Mouse (Mus musculus): ENCODE results near the gene Olfr64. TPM values are rescaled to one million over a fixed set of nuclear protein-coding genes. Genes with fewer than 3 reads are reported as not detected.

Gene Olfr64
- polyA plus RNA-seq, 1 experiment from 2014 or later: not detected

GRCm38 (mm10) chr7:103853090-103853489 lies 41.2 kb downstream of the Olfr64 start, which contains the start of gene Hbb-y:
Hbb-y (minus strand) TSS chr7:103853216.
- Histone ChIP-seq H3K9ac (ENCODE audit: low read length) (no peak within 1 kb of the TSS), H3K27me3 (ENCODE audit: control insufficient read depth, insufficient read depth, low read length) (no peaks in the 10 kb centered on the region), H3K36me3 (ENCODE audit: control insufficient read depth, insufficient read depth, low read length) (no peaks in the 10 kb centered on the region), H3K4me3 (ENCODE audit: low read depth, low read length) (no peak within 1 kb of the TSS), H3K4me1 (ENCODE audit: control insufficient read depth, insufficient read depth, low read length) (no peaks in the 10 kb centered on the region), H3K27ac (replicated peaks; ENCODE audit: low read depth, low read length) (no peak within 1 kb of the TSS), H3K4me2 (ENCODE audit: low read depth, severe bottlenecking) (no peak within 1 kb of the TSS), H3K9me3 (ENCODE audit: control insufficient read depth, low read length) (no peaks in the 10 kb centered on the region)
- ATAC-seq (ENCODE audit: insufficient number of reproducible peaks, low FRiP score, low TSS enrichment, low read depth) (no peak), DNase-seq (ENCODE audit: low spot score) (no peak)
- 74% methylated on average over 2 of the region's 2 CpGs for WGBS

GRCm38 (mm10) chr7:103844525-103845325 lies 49.6 kb downstream of the Olfr64 start:
- no peak overlapping the region for H3K4me2 ChIP-seq (ENCODE audit: low read depth, severe bottlenecking)
- no peaks in the 10 kb centered on the region for H3K36me3 ChIP-seq (ENCODE audit: control insufficient read depth, insufficient read depth, low read length)
- no peak for ATAC-seq (ENCODE audit: insufficient number of reproducible peaks, low FRiP score, low TSS enrichment, low read depth)
- H3K9me3 ChIP-seq (ENCODE audit: control insufficient read depth, low read length): no peaks in the 10 kb centered on the region
- H3K4me3 ChIP-seq (ENCODE audit: low read depth, low read length): no peak overlapping the region
- H3K27ac ChIP-seq (replicated peaks; ENCODE audit: low read depth, low read length): no peak overlapping the region
- no peaks in the 10 kb centered on the region for H3K27me3 ChIP-seq (ENCODE audit: control insufficient read depth, insufficient read depth, low read length)
- H3K4me1 ChIP-seq (ENCODE audit: control insufficient read depth, insufficient read depth, low read length): no peaks in the 10 kb centered on the region
- H3K9ac ChIP-seq (ENCODE audit: low read length): no peak overlapping the region
- DNase-seq (ENCODE audit: low spot score): no peak
- 31% methylated on average over 1 of the region's 2 CpGs for WGBS

DNA sequence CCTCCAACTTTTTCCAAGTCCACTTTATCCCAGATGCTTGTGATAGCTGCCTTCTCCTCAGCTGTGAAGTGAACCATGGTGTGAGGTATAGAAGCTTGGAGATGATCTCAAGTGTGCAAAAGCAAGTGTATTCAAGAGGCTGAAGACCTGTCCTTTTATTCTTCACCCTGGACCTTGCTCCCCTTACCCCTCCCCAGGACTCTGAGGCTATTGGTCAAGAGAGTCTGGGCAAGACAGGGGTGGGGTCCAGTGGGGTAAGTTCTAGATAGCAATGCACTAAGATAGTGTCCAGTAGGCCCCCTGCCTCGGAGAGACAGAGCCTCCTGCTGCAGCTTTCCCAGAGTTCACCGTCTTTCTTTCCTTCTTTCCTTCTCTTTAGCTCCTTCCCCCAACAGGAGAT lies 51.3 kb downstream of the Olfr64 start, which contains the start of gene Hbb-bh1:
TSS of gene Hbb-bh1 (minus strand) at position 131 of the 400 bp plus-strand sequence.
- H3K36me3 ChIP-seq (ENCODE audit: control insufficient read depth, insufficient read depth, low read length): no peaks in the 10 kb centered on the region
- no peak within 1 kb of the TSS for H3K27ac ChIP-seq (replicated peaks; ENCODE audit: low read depth, low read length)
- no peak for ATAC-seq (ENCODE audit: insufficient number of reproducible peaks, low FRiP score, low TSS enrichment, low read depth)
- 88% methylated on average over 2 of the region's 2 CpGs for WGBS
- no peak within 1 kb of the TSS for H3K4me3 ChIP-seq (ENCODE audit: low read depth, low read length)
- DNase-seq (ENCODE audit: low spot score): no peak
- H3K4me1 ChIP-seq (ENCODE audit: control insufficient read depth, insufficient read depth, low read length): no peaks in the 10 kb centered on the region
- no peaks in the 10 kb centered on the region for H3K9me3 ChIP-seq (ENCODE audit: control insufficient read depth, low read length)
- H3K4me2 ChIP-seq (ENCODE audit: low read depth, severe bottlenecking): no peak within 1 kb of the TSS
- no peaks in the 10 kb centered on the region for H3K27me3 ChIP-seq (ENCODE audit: control insufficient read depth, insufficient read depth, low read length)
- no peak within 1 kb of the TSS for H3K9ac ChIP-seq (ENCODE audit: low read length)

GRCm38 (mm10) chr7:103840268-103840667 lies 54.0 kb downstream of the Olfr64 start, which contains the start of gene Hbb-bh2:
Hbb-bh2 (minus strand) TSS chr7:103840520.
- Histone ChIP-seq H3K4me1 (ENCODE audit: control insufficient read depth, insufficient read depth, low read length) (no peaks in the 10 kb centered on the region), H3K9ac (ENCODE audit: low read length) (no peak within 1 kb of the TSS), H3K4me3 (ENCODE audit: low read depth, low read length) (no peak within 1 kb of the TSS), H3K27ac (replicated peaks; ENCODE audit: low read depth, low read length) (no peak within 1 kb of the TSS), H3K4me2 (ENCODE audit: low read depth, severe bottlenecking) (no peak within 1 kb of the TSS), H3K36me3 (ENCODE audit: control insufficient read depth, insufficient read depth, low read length) (no peaks in the 10 kb centered on the region), H3K27me3 (ENCODE audit: control insufficient read depth, insufficient read depth, low read length) (no peaks in the 10 kb centered on the region), H3K9me3 (ENCODE audit: control insufficient read depth, low read length) (no peaks in the 10 kb centered on the region)
- no peak for ATAC-seq (ENCODE audit: insufficient number of reproducible peaks, low FRiP score, low TSS enrichment, low read depth)
- DNase-seq (ENCODE audit: low spot score): no peak
- WGBS: 76% methylated on average over 3 of the region's 3 CpGs

Other genes with a start within 250 kb of the Olfr64 start
- gene Olfr623, start 230.8 kb downstream of the Olfr64 start, polyA plus RNA-seq (2014; fragmentation: Nextera tagmentation; extraction: Ambion mirVana): not detected in 2 replicates
- 0.08 and 0.10 TPM in 2 replicates for gene Olfr624, start 223.3 kb downstream of the Olfr64 start, polyA plus RNA-seq (2014; fragmentation: Nextera tagmentation; extraction: Ambion mirVana)
- gene Olfr625-ps1, start 211.8 kb downstream of the Olfr64 start, polyA plus RNA-seq (2014; fragmentation: Nextera tagmentation; extraction: Ambion mirVana): not detected in 2 replicates
- not detected in 2 replicates for gene Olfr243, start 179.8 kb downstream of the Olfr64 start, polyA plus RNA-seq (2014; fragmentation: Nextera tagmentation; extraction: Ambion mirVana)
- gene Olfr628, start 164.1 kb downstream of the Olfr64 start, polyA plus RNA-seq (2014; fragmentation: Nextera tagmentation; extraction: Ambion mirVana): not detected in 2 replicates
- gene Olfr629, start 149.5 kb downstream of the Olfr64 start, polyA plus RNA-seq (2014; fragmentation: Nextera tagmentation; extraction: Ambion mirVana): not detected in 2 replicates
- gene Olfr630, start 137.2 kb downstream of the Olfr64 start, polyA plus RNA-seq (2014; fragmentation: Nextera tagmentation; extraction: Ambion mirVana): not detected in 2 replicates
- gene Olfr69, start 122.9 kb downstream of the Olfr64 start, polyA plus RNA-seq (2014; fragmentation: Nextera tagmentation; extraction: Ambion mirVana): not detected in 2 replicates
- gene Olfr68, start 114.8 kb downstream of the Olfr64 start, polyA plus RNA-seq (2014; fragmentation: Nextera tagmentation; extraction: Ambion mirVana): not detected in 2 replicates
- not detected in 2 replicates for gene Olfr67, start 102.7 kb downstream of the Olfr64 start, polyA plus RNA-seq (2014; fragmentation: Nextera tagmentation; extraction: Ambion mirVana)
- gene Hbb-bt, start 80.5 kb downstream of the Olfr64 start, polyA plus RNA-seq (2014; fragmentation: Nextera tagmentation; extraction: Ambion mirVana): 518 and 565 TPM in 2 replicates
- gene Hbb-bs, start 66.4 kb downstream of the Olfr64 start, polyA plus RNA-seq (2014; fragmentation: Nextera tagmentation; extraction: Ambion mirVana): 156 and 207 TPM in 2 replicates
- not detected in 2 replicates for gene Hbb-bh2, start 54.0 kb downstream of the Olfr64 start, polyA plus RNA-seq (2014; fragmentation: Nextera tagmentation; extraction: Ambion mirVana)
- 1,749 and 1,831 TPM in 2 replicates for gene Hbb-bh1, start 51.3 kb downstream of the Olfr64 start, polyA plus RNA-seq (2014; fragmentation: Nextera tagmentation; extraction: Ambion mirVana)
- gene Hbb-y, start 41.3 kb downstream of the Olfr64 start, polyA plus RNA-seq (2014; fragmentation: Nextera tagmentation; extraction: Ambion mirVana): 7,439 and 7,962 TPM in 2 replicates
- not detected in 2 replicates for gene Olfr66, start 8.2 kb downstream of the Olfr64 start, polyA plus RNA-seq (2014; fragmentation: Nextera tagmentation; extraction: Ambion mirVana)
- not detected in 2 replicates for gene Olfr65, start 9.0 kb upstream of the Olfr64 start, polyA plus RNA-seq (2014; fragmentation: Nextera tagmentation; extraction: Ambion mirVana)
- not detected in 2 replicates for gene Olfr631, start 34.3 kb upstream of the Olfr64 start, polyA plus RNA-seq (2014; fragmentation: Nextera tagmentation; extraction: Ambion mirVana)
- gene Olfr632, start 39.9 kb upstream of the Olfr64 start, polyA plus RNA-seq (2014; fragmentation: Nextera tagmentation; extraction: Ambion mirVana): not detected in 2 replicates
- gene Olfr633, start 50.0 kb upstream of the Olfr64 start, polyA plus RNA-seq (2014; fragmentation: Nextera tagmentation; extraction: Ambion mirVana): not detected in 2 replicates
- not detected in 2 replicates for gene Olfr635, start 76.7 kb upstream of the Olfr64 start, polyA plus RNA-seq (2014; fragmentation: Nextera tagmentation; extraction: Ambion mirVana)
- gene Olfr638, start 104.3 kb upstream of the Olfr64 start, polyA plus RNA-seq (2014; fragmentation: Nextera tagmentation; extraction: Ambion mirVana): not detected in 2 replicates
- not detected in 2 replicates for gene Olfr639, start 122.8 kb upstream of the Olfr64 start, polyA plus RNA-seq (2014; fragmentation: Nextera tagmentation; extraction: Ambion mirVana)
- gene Olfr640, start 131.1 kb upstream of the Olfr64 start, polyA plus RNA-seq (2014; fragmentation: Nextera tagmentation; extraction: Ambion mirVana): not detected in 2 replicates
- gene Olfr641, start 141.0 kb upstream of the Olfr64 start, polyA plus RNA-seq (2014; fragmentation: Nextera tagmentation; extraction: Ambion mirVana): not detected in 2 replicates
- gene Olfr642, start 158.2 kb upstream of the Olfr64 start, polyA plus RNA-seq (2014; fragmentation: Nextera tagmentation; extraction: Ambion mirVana): not detected in 2 replicates
- not detected in 2 replicates for gene 4930516K23Rik, start 167.0 kb upstream of the Olfr64 start, polyA plus RNA-seq (2014; fragmentation: Nextera tagmentation; extraction: Ambion mirVana)
- not detected in 2 replicates for gene Olfr644, start 177.4 kb upstream of the Olfr64 start, polyA plus RNA-seq (2014; fragmentation: Nextera tagmentation; extraction: Ambion mirVana)
- gene Olfr645, start 191.0 kb upstream of the Olfr64 start, polyA plus RNA-seq (2014; fragmentation: Nextera tagmentation; extraction: Ambion mirVana): not detected in 2 replicates
- gene Olfr646, start 210.4 kb upstream of the Olfr64 start, polyA plus RNA-seq (2014; fragmentation: Nextera tagmentation; extraction: Ambion mirVana): not detected in 2 replicates
- gene Ubqln5, start 235.3 kb upstream of the Olfr64 start, polyA plus RNA-seq (2014; fragmentation: Nextera tagmentation; extraction: Ambion mirVana): not detected in 2 replicates
- not detected in 2 replicates for gene Olfr643, start 242.9 kb upstream of the Olfr64 start, polyA plus RNA-seq (2014; fragmentation: Nextera tagmentation; extraction: Ambion mirVana)
- not detected in 2 replicates for gene Ubqln3, start 248.8 kb upstream of the Olfr64 start, polyA plus RNA-seq (2014; fragmentation: Nextera tagmentation; extraction: Ambion mirVana)